Mouse (Mus musculus) megakaryocyte, embryonic 14.5 days (primary cell): Measurements from ENCODE around the gene C1qtnf7.

Experiments
- FLI1 ChIP-seq: IDR thresholded peaks from 2 replicates; pipeline ENCODE4 v1.6.1; 2012; ENCODE audit warnings: low read length, inconsistent platforms, mixed read lengths
- GATA1 ChIP-seq: IDR thresholded peaks from 3 replicates; pipeline ENCODE4 v1.6.1; 2012; ENCODE audit warnings: mixed read lengths, low read length, inconsistent platforms, borderline replicate concordance

- TF ChIP-seq GATA1 = no peak
- no peak for TF ChIP-seq FLI1
Observed at GRCm38 (mm10) chr5:43519905-43520304, 4.6 kb downstream of the C1qtnf7 start.
